Mouse (Mus musculus): Measurements from ENCODE around the gene Glycam1.
A peak's percentile ranks its signal among the peaks of the same experiment; 100 is the strongest.
"Not testable (repeated sequence)": the region's sequence is repeated elsewhere in the genome, so short reads cannot be mapped to it uniquely, and the experiment has no call there.

The Glycam1 gene

DNA sequence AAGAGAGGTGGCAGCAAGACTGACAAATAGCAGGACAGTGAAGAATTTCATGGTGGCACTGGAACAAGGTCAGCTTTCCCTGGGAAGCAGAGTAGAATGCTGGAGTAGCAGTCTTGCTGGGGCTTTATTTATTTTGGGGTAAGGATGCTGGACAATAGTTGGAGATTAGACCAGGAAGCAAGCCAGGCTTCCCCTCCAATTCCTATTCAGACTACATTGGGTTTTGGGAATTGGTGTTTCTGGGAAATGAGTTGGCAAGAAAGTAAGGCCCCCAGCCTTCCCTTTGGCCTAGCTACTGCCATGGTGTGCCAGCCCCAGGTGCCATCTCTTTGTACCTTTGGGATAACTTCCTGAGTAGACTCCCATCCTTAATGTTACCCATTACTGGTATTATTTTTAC is at the start of gene Glycam1:
Gene Glycam1 (minus strand): TSS at position 101 of the 400 bp plus-strand sequence.
- DNase-seq: no peak

DNA sequence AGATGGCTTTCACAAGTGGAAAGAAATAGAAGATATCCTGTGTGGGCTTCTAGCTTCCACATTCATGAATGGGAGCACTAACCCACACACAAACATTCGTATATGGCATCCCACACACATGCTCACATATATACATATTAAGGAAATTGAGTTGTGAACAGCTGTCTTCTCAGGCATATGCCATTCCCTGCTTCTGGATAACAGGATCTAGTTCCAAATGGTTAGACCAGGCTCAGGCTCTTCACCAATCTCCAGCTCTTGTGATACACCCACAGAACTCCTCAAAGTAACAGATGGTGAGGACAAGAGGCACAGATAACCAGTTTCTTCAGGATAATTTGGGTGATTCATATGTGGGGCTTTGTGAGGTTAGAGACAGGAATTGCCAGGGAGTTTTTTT is 39.6 kb upstream of the Glycam1 start:
- no peak for DNase-seq

DNA sequence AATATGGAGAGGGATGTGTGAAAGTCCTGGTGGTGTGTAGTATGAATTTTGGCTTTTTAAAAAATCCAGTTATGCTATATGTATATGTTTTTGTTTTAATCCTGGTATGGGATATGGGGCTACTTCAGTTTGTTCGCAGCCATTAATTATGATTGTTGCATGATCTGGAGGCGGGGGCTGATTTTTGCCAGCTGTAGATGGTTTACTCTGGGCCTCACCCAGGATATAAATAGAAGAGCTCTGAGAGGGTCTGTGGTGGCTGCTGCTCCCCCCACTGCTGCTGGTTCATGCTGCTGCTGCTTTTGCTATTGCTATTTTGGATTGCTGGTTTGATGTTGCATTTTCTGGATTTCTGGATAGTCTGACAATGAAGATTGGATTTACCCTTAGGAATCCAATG is 25.9 kb upstream of the Glycam1 start:
- DNase-seq: no peak

DNA sequence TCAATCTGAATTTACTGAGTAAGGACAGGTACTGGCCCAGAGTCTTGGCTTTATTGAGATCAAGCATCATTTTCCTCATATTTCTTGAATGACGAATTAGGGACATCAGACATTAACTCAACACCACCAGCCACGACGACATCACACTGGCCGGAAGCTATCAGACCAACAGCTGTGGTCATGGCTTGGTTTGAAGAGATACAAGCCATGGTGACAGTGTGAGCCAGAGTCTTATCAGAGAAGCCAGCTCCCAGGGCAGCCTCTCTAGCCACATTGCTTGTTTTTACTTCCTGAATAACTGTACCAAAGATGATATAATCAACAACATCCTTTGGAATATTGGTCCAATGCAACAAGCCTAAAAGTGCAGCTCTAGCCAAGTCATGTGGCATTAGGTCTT is 22.9 kb upstream of the Glycam1 start:
- DNase-seq: not testable (repeated sequence)

DNA sequence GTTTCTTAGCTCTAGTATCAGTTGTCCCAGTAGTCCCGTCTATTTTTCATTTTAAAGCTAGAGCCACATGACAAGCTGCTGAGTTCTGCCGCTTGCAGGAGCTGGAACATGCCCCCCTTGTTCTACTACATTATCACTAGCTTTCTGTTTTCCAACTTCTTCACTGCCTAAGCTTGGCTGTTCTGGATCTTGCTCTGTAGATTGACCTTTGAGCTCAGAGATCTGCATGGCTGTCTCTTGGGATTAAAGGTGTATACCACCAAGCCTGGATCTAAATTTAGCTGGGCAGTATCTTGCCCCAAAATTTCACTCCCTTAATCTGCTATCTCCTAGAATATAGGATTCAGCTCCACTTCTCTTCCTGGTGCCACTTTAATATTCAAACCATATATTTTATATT is 21.0 kb upstream of the Glycam1 start:
- DNase-seq: no peak

DNA sequence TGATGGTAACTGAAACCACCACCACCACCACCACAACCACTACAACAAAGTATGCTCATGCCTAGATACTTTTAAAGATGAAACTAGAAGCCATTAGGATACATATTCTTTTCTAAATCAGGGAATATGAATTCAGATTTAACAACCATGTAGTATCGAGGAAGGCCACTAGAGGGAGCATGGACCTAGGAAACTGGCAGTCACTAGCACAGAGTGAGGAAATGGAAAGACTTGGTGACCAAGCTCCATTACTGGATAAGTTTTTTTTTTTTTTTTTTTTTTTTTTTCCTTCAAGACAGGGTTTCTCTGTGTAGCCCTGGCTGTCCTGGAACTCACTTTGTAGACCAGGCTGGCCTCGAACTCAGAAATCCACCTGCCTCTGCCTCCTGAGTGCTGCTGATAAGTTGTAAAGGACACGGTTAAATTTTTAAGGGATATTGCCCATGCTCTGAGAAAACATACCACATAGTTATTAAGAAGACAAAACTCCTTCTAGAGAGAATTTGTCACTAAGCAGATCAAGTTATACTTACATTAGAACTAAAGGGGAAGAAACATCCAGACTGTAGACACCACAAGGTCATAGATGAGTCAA is 12.7 kb downstream of the Glycam1 start:
- peak; percentile 64 for DNase-seq

DNA sequence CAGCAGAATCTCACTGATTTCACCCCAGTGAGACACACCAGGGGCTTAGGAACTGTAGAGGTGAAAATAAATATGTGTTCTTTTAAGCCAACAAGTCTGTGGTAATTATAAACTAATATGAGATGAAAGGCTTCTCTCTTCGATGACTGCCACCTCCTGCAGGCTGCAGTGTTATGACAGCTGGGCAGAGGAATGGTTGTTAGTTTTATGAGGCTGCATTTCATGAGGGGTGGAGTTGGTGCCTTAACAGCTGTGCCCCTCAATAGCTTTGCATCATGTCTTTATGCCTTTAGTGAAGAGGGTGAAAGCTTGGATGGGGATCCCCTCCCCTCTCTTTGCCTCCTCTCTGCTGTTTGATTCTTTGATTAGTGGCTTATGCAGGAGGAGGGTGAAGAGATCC is 13.8 kb downstream of the Glycam1 start:
- DNase-seq: no peak

DNA sequence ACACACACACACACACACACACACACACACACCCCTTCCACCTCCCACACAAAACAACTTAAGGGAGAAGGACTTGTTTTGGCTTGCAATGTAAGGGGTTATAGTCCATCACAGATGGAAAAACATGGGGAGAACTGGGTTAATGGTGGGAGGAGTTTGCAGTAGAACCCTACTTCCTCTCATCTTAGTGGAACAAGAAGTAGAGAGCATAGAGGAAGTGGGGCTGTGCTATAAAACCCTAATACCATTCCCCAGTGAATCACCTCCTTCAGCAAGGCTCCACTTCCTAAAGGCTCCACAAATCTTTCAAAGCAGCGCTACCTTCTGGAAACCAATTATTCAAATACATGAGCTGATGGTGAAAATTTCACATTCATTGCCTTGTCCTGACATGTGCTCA is 15.4 kb downstream of the Glycam1 start:
- DNase-seq: no peak

DNA sequence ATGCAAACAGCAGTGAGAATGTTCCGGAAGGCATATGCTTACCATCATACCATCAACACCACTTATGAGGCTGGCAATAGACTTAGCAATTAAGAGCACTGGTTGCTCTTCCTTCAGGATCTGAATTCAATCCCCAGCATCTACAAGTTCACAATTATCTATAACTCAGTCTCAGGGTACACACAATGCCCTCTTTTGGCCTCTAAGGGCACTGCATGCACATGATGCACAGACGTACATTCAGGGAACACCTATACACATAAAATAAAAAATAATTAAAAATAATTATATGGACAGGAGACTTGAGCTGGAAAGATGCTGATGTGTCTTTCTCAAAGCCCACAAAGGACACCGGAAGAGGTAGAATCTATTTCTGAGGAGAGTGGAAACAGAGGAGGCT is 16.9 kb downstream of the Glycam1 start:
- no peak for DNase-seq

DNA sequence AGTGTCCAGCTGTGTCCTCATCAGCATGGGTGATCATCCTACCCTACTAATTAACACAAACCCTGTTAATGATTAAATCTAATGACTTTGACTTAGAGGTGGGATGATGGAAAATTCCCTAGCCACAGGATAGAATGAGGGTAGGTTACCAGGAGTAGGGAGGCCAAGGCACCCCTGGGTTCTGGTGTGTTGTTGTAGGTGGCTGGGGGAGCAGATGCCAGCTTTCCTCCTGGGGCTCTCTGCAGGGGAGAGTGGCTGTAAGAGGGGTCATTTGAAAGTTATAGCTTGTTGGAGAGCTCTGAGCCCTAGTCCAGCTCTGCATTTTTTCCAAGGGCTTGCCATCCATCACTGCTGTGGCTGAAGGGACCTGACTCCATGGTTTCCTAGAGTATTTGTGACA is 22.4 kb downstream of the Glycam1 start:
- DNase-seq: peak; percentile 44

DNA sequence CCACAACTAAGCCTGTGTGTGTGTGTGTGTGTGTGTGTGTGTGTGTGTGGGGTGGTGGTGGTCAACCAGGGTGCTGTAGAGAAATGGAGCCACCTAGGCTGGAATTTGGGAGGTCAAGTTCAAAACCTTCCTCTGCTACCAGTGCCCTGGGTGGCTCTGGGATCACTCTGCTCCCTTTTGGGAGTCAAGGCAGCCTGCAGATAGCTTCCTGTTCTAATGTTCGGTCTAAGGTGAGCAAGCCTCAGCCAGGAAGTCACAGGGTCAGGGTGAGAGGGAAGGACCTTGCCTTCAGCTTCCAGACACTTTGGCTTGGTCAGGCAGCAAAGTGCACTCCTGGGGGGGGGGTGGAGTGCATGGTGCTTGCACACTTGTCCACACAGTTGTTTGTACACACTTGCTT is 24.2 kb downstream of the Glycam1 start:
- DNase-seq: no peak

DNA sequence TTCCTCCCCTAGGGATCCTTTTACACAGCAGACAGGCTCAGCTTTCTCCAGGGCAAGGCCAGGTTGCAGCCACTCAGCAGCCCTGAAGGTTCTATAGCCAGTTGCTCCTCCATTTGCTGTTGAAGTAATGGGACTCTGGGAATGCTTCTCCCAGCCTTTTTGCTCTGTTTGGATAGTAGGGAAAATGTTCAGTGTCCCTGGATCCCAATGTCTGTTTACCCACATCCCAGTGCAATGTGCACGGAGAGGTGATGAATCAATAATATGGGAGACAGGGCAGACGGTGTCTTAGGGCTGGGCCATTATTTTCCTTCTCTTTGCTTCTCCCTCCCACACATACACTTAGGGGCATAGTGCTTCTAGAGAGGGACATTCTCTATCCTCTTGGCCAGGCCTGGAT is 25.6 kb downstream of the Glycam1 start:
- no peak for DNase-seq

DNA sequence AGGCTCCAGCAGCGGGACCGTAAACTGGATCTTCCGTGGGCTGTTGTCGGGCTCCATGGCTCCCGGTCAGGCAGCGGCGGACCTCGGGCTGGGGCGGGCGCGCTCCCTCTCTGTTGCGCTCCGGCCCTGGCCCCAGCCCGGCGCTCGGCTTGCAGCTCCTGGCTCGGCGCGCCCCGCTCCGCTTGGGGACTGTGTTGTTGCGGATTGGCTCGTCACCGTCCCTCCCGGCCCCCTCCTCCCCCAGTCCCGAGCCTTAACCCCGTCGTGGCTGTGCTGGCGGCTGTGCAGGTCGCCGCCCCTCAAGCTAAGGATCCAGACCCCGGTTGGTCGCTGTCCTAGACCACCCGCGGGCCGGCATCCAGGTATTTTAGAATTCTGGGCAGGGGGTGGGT is 27.1 kb downstream of the Glycam1 start, which contains the start of gene Ppp1r1a:
Gene Ppp1r1a (minus strand): TSS at position 182 of the 392 bp plus-strand sequence.
- DNase-seq: peak; percentile 82

DNA sequence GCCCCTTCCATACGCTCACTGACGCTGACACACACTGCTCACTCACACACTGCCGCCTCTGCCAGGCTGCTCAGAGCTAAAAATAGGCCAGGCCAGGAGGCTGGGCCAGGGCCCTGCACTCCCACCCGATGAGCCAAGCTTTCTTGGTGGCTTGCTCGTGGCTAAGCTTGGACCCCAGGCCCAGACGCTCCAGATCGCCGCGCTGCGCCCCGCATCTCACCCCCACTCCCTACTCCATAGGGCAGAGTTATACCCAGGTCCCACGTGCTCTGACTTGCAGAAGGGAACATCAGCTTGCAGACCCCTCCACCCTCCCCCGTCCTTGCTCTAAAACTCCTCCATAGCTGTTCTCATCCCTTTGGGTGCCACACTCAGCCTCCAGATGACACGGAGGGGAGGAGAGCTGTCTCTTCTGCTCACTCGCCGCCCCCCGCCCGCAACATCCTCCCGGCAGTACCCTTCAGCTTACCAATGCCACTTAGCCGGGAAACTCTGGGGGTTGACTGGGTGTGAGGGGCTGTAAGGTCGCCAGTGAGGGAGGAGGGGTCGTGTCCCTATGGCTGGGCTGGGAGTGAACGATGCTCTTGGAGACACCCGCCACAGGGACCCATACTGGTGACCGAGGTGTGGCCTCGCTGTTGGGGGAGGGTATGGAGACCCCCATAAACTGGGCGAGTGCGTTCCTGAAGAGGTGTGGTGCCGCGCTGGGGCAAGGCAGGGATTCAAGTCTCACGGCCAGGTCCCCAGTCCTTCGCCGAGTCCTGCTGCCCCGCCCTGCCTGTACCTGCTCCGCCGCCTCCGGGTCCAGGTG is 27.7 kb downstream of the Glycam1 start:
- peak; percentile 12 for DNase-seq

DNA sequence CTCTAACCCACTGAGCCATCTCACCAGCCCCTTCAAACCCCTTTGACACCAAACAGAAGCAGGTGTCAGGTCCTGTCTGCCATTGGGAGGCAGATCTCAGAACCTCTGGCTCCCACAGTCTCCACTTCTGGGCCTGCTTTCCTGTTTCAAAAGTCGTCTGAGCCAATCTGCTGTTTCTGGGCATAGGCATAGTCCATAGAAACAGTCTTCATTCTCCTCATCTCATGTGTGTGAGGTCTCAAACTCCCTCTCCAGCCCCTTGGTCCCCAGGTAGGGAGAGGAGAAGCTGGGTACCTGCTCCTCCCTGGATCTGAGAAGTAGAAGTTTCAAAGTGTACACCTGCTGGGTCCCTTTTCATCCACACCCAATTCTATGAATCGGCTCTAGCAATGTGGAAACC is 28.4 kb downstream of the Glycam1 start:
- no peak for DNase-seq

DNA sequence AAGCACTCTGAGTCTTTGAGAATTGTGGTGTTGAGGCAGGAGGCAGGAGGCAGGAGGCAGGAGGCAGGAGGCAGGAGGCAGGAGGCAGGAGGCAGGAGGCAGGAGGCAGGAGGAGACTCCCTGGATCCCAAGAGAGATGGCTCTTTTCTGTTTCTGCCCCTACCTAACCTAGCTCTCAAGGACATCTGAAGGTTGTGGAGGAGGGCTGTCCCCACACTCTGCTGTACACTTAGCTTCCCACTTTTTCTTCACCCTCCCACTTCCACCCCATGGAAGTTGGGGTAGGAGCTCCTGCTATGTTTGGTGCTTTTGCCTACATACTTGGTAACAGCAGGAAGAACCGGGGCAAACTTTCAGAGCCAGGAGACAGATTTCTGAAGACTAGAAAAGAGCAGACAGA is 29.1 kb downstream of the Glycam1 start:
- no peak for DNase-seq

DNA sequence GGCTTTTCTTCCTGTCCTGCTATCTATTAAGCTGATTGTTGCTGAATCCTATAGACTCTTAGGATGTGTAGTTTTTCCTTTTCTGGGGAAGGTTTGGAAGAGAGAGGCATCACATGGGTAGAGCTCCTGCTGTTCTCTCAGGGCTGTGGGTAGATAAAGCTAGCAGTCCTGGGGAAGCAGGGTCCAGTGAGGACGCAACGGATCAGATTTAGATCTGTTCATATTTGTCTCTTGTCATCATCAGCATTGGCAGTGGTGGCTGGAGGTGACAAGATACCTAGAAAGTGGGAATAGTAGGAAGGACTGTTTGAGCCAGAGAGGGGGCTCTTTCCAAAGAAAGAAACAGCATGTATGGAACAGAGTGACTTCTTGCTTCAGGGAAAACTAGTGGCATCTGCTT is 29.9 kb downstream of the Glycam1 start:
- peak; percentile 2 for DNase-seq

DNA sequence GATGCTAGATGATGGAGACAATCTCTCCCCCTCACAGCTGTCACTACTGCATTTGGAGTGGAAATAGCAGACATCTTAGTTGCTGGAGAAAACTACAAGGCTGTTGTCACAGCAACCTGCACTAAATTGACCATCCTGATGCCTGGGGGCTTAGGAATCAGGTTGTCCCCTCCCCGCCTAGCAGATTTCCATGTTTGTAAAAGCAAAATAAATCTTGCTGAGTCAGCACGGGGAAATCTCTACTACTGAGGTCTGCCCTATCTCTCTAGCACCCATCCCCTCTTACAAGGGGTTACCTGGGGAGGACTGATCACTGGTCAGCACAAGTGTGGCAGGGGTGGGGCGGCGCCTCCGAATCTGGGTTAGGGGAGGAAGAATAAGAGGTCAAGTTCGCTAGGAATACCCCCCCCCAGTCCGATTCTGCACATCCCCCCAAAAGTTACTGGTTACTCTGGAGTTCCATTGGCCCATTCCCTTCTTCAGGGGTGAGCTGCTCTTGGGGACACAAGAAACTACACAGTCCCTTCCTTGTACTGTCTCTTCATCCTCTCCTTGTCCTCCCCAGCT is 30.7 kb downstream of the Glycam1 start:
- no peak for DNase-seq

DNA sequence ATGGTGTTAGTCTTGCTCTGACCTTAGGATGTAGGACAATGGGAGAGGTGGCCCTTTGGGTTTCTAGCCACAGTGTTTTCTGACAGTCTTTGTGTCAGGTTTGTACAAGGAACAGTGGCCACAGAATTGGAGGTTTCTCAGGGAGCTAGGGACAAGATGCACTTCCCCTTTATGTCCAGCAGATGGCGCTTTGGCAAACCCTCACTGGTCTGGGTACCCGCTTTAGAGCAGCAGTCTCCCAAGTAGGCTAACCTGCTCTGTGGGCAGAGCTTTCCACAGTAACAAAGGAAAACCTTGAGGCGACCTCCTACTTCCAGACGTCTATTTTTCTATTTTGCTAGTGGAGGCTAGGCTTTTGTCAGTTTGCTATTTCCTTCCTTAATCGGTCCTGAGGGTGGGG is 34.5 kb downstream of the Glycam1 start:
- DNase-seq: peak; percentile 67

DNA sequence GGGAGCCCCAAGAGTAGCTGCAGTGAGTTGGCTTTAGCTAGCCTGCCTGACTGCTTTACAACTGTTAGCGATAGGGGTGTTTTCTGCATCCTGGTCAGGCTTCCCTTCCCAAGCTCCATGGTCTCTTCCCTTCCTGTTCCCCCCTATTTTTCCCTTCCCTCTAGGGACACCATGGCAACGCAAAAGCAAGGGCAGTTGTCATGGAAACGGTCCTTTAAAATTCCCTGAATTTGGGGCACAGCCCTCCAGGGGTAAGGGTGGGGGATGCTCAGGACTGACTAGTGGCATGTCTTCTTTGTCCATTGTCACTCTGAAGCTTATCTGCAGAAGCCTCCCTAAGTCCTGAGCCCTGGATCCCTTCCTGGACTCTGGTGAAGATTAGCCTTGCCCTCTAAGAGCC is 41.7 kb downstream of the Glycam1 start:
- DNase-seq: no peak

DNA sequence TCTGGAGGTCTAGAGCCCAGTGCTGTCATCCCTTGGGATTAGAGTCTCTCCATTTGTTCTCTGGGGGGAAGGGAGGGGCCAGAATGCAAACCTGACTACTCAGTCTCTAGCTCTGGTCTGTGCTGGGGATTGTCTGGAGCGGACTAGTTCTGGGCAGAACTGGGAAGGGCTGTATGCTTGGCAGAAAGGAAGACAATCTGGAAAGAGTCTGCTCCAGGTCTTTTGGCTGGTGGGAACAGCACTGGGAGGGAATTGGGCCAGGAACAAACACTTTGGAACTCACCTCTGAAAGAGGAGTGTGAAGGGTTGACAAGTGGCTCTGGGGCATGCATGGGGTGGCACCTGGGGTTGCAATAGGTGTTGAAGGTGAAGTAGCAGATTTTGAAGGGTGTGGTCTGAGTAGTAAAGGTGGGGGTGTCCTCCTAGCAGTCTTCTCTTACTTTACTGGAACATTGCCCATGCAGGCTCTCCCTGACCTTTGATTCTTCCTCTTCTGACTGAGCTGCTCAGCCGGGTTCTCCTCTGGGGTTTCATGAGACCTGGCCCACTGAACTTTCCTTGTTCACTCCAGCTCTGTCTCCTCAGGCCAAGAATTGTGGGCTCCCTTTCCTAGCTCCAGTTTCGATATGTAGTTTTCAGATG is 42.3 kb downstream of the Glycam1 start:
- DNase-seq: no peak

DNA sequence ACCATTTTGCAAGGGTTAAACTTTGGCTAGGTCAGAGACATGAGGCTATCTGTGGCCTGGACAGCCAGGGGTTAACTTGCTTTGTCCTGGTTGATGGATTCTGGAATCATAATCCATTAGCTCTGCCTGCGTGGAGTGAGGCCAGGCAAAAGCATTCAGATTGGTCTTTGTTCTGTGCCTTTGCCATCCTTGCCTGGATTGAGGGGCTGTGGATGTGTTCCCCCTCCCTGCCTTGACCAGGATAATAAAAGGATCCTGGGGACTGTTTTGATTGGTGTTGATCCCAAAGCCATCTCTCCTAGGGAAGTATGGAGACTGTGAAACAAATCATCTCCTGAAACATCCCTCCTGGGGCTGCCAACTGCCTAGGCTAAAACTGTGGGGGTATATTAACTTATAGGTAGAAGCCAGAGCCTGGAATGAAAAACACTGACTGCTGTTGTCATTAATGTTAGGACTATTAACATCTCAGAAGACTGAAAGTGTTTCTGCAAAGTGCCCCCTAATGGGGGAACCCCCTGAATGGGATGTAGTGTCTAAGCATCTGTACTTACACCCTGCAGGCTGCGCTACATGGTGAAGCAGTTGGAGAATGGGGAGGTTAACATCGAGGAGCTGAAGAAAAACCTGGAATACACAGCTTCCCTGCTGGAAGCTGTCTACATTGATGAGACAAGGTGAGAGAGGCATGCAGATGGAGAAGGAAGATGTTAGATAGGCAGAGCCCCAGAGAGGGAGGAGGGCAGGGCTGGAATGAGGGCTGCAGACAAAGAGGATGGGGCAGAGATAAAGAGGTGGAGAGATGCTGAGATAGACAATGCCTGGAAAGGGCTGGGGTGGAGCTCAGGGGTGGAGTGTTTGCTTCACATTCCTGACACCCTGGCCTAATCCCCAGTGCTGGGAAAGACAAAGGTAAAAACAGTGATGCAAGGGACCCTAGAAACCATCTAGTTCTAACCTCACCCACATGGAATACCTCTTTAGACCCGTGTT is 45.2 kb downstream of the Glycam1 start:
- no peak for DNase-seq
